Mouse (Mus musculus) limb, embryonic 15.5 days (tissue): Measurements from ENCODE around the gene Ilkap. TPM values are rescaled to one million over a fixed set of nuclear protein-coding genes. Genes with fewer than 3 reads are reported as not detected.
A peak's percentile ranks its signal among the peaks of the same experiment; 100 is the strongest.

ENCODE experiments used
- ATAC-seq: fragments of 200-750 bp; cut with Nextera tagmentation; 2 replicates; pipeline ENCODE4 v1.8.0; 2017; ENCODE audit warnings: low read depth, moderate TSS enrichment; ENCODE audit not compliant: insufficient number of reproducible peaks, low FRiP score, low TSS enrichment
- H3K27ac ChIP-seq: fragments of 300-500 bp; sonication (generic); 2 replicates; pipeline ENCODE4 v1.5.1; 2015; ENCODE audit warnings: moderate library complexity, mild to moderate bottlenecking, inconsistent platforms
- H3K27me3 ChIP-seq: fragments of 300-500 bp; sonication (generic); 2 replicates; pipeline ENCODE4 v1.6.1; 2015; ENCODE audit warnings: inconsistent platforms
- H3K36me3 ChIP-seq: fragments of 300-500 bp; sonication (generic); 2 replicates; pipeline ENCODE4 v1.6.1; 2015; ENCODE audit warnings: inconsistent platforms
- H3K4me1 ChIP-seq: fragments of 300-500 bp; sonication (generic); 2 replicates; pipeline ENCODE4 v1.6.1; 2015; ENCODE audit warnings: inconsistent platforms
- H3K4me2 ChIP-seq: fragments of 300-500 bp; sonication (generic); 2 replicates; pipeline ENCODE4 v1.6.1; 2015; ENCODE audit warnings: mild to moderate bottlenecking, inconsistent platforms
- H3K4me3 ChIP-seq: fragments of 300-500 bp; sonication (generic); 2 replicates; pipeline ENCODE4 v1.5.1; 2015; ENCODE audit warnings: mild to moderate bottlenecking, inconsistent platforms
- H3K9ac ChIP-seq: fragments of 300-500 bp; sonication (generic); 2 replicates; pipeline ENCODE4 v1.6.1; 2015; ENCODE audit warnings: inconsistent platforms
- H3K9me3 ChIP-seq: fragments of 300-500 bp; sonication (generic); 2 replicates; pipeline ENCODE4 v1.6.1; 2016; ENCODE audit warnings: inconsistent platforms
- WGBS: fragments of 180-500 bp; shearing (Covaris S2); methylation state at CpG from one replicate; pipeline ENCODE4 v1.1.7; 2015; 5-methylcytosine and 5-hydroxymethylcytosine counted together
- polyA plus RNA-seq: library from polyadenylated mRNA; unstranded; fragments of >200 nt; fragmentation: Nextera tagmentation; extraction: Ambion mirVana; gene quantifications from 2 replicates; pipeline ENCODE4 v1.2.1, GENCODE M21; 2015

The Ilkap gene
- 143 and 155 TPM in 2 replicates for polyA plus RNA-seq

DNA sequence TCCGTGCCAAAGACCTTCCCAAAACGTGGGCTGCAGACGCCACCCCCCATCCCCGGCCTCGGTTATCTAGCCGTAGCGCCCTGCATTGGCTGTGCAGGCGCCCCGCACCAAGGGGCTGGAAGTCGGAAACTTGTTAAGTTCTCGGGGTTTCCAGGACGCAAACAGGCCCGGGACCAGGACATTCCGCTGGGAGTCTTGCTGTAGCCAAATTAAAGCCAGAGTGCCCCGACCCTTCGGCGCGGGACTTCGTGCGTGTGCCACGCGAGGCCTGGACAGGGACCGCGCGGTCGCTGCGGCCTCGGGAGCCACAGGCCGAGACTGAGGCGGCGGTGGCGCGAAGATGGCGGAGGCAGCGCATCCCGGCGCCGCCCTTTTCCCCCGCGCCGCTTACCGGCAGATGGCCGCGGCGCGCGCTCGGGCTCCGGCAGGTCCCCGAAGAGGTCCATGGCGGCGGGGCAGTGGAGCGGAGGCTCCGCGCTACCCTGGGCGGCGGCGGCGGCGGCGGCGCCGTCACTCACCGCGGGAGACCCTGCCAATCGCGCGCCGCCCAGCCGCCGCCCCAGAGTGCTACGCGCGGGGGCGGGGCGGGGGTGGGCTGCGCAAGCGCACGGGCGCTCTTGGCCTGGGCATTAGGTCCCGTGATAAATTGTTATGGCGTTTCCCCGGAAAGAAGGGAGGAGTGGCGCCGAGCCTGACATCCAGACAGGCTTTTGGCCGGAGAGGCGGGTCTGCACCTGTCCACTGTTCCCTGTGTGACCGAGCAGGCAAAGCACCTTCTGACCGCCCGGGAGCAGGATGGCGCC is at the start of gene Ilkap:
TSS of gene Ilkap (minus strand) at position 556 of the 803 bp plus-strand sequence.
- Histone ChIP-seq H3K9me3 (no peaks in the 10 kb centered on the region), H3K4me3 (peak within 1 kb of the TSS; percentile 89), H3K4me1 (peaks cover 18% of the 10 kb centered on the region), H3K4me2 (peak within 1 kb of the TSS; percentile 69), H3K9ac (peak within 1 kb of the TSS; percentile 97), H3K27me3 (no peaks in the 10 kb centered on the region), H3K36me3 (peaks cover 8% of the 10 kb centered on the region; the same call in 1 of the 2 replicates), H3K27ac (peak within 1 kb of the TSS; percentile 90)
- WGBS = 0% methylated on average over 67 of the region's 91 CpGs
- ATAC-seq = peak; percentile 92

DNA sequence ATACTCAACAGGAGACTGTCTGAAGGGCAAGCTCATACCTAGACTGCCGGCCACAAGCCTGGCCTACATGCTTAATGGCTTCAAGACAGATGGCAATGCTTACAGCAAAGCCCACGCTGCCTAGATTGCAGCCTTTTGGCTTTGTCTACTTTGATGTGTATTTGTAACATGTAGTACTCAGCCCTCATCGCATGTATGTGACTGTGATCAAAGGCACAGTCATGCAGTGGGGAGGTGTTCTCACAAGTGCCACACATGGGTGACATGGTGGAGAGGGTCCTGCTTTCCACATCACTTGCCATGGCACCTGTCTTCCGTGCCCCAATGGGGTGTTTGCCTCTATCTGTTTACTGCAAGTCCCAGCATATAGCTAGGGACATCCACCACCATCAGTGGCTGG is 47.9 kb upstream of the Ilkap start:
- Histone ChIP-seq H3K27ac (peak overlapping the region; percentile 78), H3K4me1 (peaks cover 28% of the 10 kb centered on the region), H3K36me3 (peaks cover 43% of the 10 kb centered on the region), H3K9ac (no peak overlapping the region), H3K9me3 (no peaks in the 10 kb centered on the region), H3K27me3 (no peaks in the 10 kb centered on the region), H3K4me2 (no peak overlapping the region), H3K4me3 (no peak overlapping the region)
- 79% methylated on average over 4 of the region's 4 CpGs for WGBS
- no peak for ATAC-seq

DNA sequence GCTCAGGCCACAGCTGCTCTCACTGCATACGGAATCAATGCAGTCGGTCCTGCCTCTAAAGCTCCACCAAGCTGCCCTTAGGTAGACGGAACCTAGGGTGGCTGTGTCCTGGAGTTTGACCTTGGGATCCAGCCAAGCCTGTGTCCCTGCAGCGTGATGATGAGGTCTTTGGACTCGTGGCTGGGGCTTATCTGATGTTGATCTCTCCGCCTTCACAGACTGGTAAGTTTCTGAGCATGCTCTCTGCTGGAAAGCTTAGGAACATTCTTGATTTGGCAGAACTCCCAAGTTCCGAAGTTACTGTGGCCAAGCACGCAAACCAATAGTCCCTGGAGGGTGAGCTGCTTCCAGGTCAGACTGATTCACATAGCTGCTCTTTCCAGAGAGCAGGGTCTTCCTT is 47.4 kb upstream of the Ilkap start:
- ATAC-seq = 0 out of 2 replicates have a peak, but pooled peaks have one; percentile 23
- Histone ChIP-seq H3K9me3 (no peaks in the 10 kb centered on the region), H3K4me2 (no peak overlapping the region), H3K27me3 (no peaks in the 10 kb centered on the region), H3K4me3 (no peak overlapping the region), H3K27ac (peak overlapping the region; percentile 78), H3K9ac (no peak overlapping the region), H3K4me1 (peaks cover 26% of the 10 kb centered on the region), H3K36me3 (peaks cover 44% of the 10 kb centered on the region)
- WGBS = 53% methylated on average over 8 of the region's 8 CpGs

DNA sequence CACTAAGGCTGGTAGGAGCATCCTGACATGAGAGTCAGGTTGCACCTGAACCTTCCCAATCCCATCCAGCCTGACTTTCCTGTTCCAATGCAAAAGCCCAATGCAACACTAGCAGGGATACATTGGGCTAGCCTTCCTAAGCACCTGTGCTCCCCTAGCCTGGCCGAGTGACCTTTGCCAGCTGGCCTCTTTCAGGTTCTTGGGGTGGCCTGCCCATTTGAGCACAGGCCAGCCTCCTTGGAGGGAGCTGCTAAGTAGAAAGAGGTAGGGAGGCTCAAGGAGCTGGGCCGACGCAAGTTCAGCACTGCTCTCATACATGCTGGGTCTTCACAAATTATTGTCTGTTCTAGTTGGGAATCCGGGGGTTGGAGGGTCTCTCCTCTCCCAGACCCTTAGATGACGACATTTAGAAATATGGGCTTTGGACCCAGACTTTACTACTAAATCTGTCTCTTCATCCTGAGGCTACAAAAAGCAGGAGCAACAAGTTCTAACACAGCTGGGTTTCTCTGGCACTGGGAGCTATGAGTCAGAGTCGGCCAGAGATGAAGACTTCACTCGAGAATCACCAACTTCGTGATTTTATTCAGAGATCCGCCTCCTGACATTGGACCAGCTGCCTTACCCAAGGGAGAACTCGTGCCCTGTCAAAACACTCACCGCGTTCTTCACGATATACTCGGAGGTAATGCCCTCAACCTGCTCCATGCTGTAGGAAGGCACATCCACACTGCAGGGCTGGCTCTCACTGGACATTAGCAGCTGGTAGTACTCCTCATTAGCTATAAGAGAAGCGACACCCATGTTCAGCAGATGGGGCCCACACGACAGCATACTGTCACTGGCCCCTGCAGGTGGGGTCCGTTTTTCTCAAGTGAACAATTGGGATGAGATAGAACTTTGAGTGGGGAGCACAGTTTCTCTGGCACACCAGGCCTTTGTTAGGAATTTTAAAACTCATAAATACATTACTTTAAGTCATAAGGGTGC is 46.5 kb upstream of the Ilkap start:
- peaks cover 26% of the 10 kb centered on the region for H3K4me1 ChIP-seq
- H3K27me3 ChIP-seq = no peaks in the 10 kb centered on the region
- ATAC-seq = no peak
- 80% methylated on average over 17 of the region's 17 CpGs for WGBS
- H3K4me3 ChIP-seq = no peak overlapping the region
- H3K9me3 ChIP-seq = no peaks in the 10 kb centered on the region
- H3K36me3 ChIP-seq = peaks cover 41% of the 10 kb centered on the region
- H3K9ac ChIP-seq = no peak overlapping the region
- H3K4me2 ChIP-seq = no peak overlapping the region
- peak overlapping the region; percentile 78 for H3K27ac ChIP-seq

DNA sequence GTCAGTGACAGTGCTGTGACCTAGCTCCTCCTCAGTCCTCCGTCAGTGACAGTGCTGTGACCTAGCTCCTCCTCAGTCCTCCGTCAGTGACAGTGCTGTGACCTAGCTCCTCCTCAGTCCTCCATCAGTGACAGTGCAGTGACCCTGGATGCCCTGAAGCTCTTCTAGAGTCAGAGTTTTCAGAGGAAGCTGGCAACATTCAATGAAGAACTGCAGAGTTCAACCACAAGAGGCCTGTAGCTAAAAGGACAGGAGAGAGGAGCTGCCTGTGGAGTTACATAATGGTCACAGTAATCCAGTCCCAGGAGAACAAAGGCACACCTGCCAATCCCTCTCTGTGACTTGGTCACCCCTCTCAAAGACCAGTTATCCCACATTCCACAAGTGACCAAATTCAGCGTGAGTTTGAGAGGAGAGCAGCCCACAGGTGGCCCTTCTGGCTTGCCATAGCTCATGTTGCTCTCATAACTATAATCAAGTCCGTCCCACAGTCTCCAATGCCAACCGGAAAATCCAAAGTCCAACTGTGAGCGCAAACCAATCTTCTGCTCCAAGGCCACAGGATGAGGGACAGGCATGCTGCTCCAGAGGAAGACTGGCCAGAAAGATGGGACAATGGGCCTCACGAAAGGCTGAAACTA is 43.9 kb upstream of the Ilkap start:
- Histone ChIP-seq H3K27ac (no peak overlapping the region), H3K4me2 (no peak overlapping the region), H3K9me3 (no peaks in the 10 kb centered on the region), H3K27me3 (no peaks in the 10 kb centered on the region), H3K4me3 (no peak overlapping the region), H3K9ac (no peak overlapping the region), H3K4me1 (peaks cover 26% of the 10 kb centered on the region), H3K36me3 (peaks cover 29% of the 10 kb centered on the region)
- ATAC-seq = no peak
- WGBS = 75% methylated on average over 6 of the region's 7 CpGs

DNA sequence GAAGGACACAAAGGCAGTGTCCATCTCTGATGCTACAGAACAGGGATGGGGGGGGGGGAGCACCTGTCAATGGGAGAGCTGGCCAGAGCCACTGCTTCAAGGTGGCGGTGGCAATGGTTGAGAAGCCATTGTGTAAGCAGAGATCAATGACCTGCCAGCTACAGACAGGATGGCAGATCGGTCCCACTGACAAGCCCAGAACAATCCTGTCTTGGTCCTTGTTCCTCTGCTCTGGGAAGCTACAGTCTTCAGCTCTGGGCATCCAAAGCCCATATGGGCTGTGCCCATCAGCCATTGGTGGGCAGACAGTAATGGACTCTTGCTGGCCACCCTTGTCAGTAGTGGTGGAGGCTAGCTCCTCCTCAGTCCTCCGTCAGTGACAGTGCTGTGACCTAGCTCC is 43.2 kb upstream of the Ilkap start:
- H3K27ac ChIP-seq = no peak overlapping the region
- H3K4me2 ChIP-seq = no peak overlapping the region
- peaks cover 25% of the 10 kb centered on the region for H3K36me3 ChIP-seq
- ATAC-seq = no peak
- no peaks in the 10 kb centered on the region for H3K27me3 ChIP-seq
- H3K4me3 ChIP-seq = no peak overlapping the region
- no peak overlapping the region for H3K9ac ChIP-seq
- H3K4me1 ChIP-seq = peaks cover 25% of the 10 kb centered on the region
- 92% methylated on average over 3 of the region's 3 CpGs for WGBS
- no peaks in the 10 kb centered on the region for H3K9me3 ChIP-seq

DNA sequence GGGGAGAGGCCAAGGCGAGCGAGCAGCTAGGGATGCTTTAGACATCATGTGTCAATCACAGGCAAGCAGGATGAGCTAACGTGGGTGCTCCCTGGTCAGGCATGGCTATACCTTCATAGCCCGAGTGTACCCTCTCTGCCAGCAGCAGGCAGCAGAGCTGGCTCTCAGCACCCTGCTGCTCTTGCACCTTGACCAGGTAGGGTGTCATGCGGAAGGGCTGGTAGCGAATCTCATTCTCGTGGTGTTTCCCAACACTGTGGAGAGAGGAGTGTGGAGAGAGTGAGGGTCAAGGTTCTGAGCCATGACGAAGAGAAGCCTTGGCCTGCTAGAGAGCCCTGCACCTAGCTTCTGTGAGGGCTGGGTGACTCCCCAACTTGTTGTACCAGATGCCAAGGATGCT is 41.2 kb upstream of the Ilkap start:
- ATAC-seq = no peak
- H3K4me1 ChIP-seq = peaks cover 22% of the 10 kb centered on the region
- H3K9ac ChIP-seq = no peak overlapping the region
- no peak overlapping the region for H3K27ac ChIP-seq
- H3K36me3 ChIP-seq = peaks cover 27% of the 10 kb centered on the region
- no peak overlapping the region for H3K4me3 ChIP-seq
- H3K9me3 ChIP-seq = no peaks in the 10 kb centered on the region
- no peaks in the 10 kb centered on the region for H3K27me3 ChIP-seq
- WGBS = 81% methylated on average over 8 of the region's 8 CpGs
- H3K4me2 ChIP-seq = no peak overlapping the region

DNA sequence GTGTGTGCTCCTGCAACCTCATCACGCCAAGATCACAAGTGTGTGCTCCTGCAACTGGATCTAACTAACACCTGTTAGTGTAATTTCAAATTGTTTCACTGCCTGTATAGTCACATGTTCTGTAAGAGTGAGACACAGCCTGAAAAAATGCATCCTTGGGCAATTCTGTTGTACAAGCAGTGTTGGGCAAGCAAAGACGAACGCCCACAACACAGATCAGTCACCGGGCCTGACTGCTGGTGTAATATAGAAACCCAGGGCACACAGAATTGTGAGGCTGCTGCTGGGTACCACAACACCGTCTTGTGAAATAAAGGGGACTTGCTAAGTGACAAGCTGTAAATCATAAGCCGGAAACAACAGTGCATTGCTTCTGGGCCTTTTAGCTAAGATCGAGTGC is 39.0 kb upstream of the Ilkap start:
- Histone ChIP-seq H3K4me2 (no peak overlapping the region), H3K27me3 (no peaks in the 10 kb centered on the region), H3K9ac (no peak overlapping the region), H3K27ac (no peak overlapping the region), H3K36me3 (peaks cover 32% of the 10 kb centered on the region), H3K4me3 (no peak overlapping the region), H3K9me3 (no peaks in the 10 kb centered on the region), H3K4me1 (peaks cover 17% of the 10 kb centered on the region)
- 67% methylated on average over 7 of the region's 7 CpGs for WGBS
- no peak for ATAC-seq

DNA sequence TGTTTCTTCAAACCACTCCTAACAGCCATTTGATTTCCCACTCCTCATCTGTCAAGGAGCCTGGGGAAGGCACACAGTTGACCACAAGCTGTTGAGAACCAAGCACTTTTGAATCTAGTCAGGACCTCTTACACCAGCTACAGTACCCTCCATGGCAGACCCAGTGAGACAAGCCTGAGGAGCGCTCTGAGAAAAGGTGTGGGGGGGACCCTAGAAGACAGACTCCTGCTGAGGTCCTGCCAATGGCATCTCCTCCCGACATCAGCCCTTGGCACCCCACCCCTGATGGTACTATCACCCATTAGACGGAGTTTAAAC is 38.4 kb upstream of the Ilkap start:
- H3K4me2 ChIP-seq = no peak overlapping the region
- no peak overlapping the region for H3K4me3 ChIP-seq
- peaks cover 35% of the 10 kb centered on the region for H3K36me3 ChIP-seq
- H3K9me3 ChIP-seq = no peaks in the 10 kb centered on the region
- peak overlapping the region; percentile 81; the same call in 1 of the 2 replicates for H3K27ac ChIP-seq
- WGBS = 86% methylated on average over 3 of the region's 3 CpGs
- ATAC-seq = no peak
- H3K4me1 ChIP-seq = peaks cover 17% of the 10 kb centered on the region
- no peak overlapping the region for H3K9ac ChIP-seq
- no peaks in the 10 kb centered on the region for H3K27me3 ChIP-seq

DNA sequence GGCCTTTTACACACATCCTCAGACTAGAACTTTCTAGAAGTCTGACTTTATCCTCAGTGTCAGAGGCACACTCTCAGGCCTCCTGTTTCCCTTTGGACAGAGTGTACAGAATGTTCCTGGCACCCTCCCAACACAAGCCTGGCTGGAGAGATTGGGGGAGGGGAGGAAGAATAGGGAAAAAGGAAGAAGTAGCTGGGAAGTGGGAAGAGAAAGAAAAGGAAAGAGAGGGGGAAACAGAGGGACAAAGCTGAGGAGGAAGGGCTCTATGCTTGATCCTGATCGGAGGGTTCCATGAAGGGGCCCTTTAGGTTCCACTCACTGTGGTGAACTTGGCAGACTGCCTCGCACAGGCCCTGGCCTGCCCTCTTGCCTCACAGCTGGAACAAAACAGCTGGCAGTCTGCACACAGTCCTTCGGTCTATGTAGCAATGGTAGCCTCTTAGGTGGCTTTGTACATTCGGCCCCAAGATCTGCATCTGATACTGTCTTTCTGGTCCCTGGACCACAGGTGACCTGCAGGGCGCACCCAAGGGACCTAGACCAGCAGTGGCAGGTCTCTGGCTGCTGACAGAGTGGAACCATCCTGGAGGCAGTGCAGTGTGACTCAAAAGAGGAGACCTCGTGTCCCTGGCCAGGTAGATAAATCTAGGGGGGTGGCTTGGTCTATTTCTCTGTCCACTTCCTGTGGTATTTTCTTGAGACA is 37.9 kb upstream of the Ilkap start:
- H3K4me1 ChIP-seq = peaks cover 17% of the 10 kb centered on the region
- H3K27me3 ChIP-seq = no peaks in the 10 kb centered on the region
- H3K4me2 ChIP-seq = no peak overlapping the region
- no peak overlapping the region for H3K4me3 ChIP-seq
- H3K36me3 ChIP-seq = peaks cover 31% of the 10 kb centered on the region
- peak; percentile 54 for ATAC-seq
- peak overlapping the region; percentile 81 for H3K27ac ChIP-seq
- 42% methylated on average over 6 of the region's 6 CpGs for WGBS
- no peak overlapping the region for H3K9ac ChIP-seq
- no peaks in the 10 kb centered on the region for H3K9me3 ChIP-seq

DNA sequence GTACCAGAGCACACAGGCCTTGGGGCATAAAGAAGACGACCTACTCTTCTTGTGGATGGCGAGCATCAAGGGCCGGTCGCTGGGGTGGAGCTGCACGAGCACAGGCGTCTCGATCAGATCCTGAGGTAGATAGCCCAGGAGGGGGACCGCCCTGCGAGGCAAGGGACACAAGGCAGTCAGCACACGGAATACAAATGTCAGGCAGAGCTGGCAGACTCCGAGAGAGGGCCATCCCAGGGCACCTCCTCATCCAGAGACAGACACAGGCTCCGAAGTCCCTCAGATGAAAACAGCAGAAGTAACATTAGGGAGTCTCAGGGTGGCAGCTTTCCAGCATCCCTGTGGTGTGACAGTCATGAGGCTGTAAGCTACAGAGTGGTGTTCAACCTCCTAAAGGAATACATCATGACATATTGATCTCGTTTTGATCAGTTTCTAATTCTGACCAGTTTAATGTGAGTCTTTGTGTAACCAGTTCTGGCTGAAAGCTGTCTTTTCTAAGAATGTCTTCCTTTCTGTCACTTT is 37.1 kb upstream of the Ilkap start:
- 82% methylated on average over 13 of the region's 13 CpGs for WGBS
- ATAC-seq = no peak
- no peak overlapping the region for H3K9ac ChIP-seq
- peaks cover 33% of the 10 kb centered on the region for H3K36me3 ChIP-seq
- no peaks in the 10 kb centered on the region for H3K9me3 ChIP-seq
- no peak overlapping the region for H3K4me3 ChIP-seq
- H3K4me1 ChIP-seq = peaks cover 17% of the 10 kb centered on the region
- H3K27ac ChIP-seq = peak overlapping the region; percentile 81
- H3K4me2 ChIP-seq = no peak overlapping the region
- no peaks in the 10 kb centered on the region for H3K27me3 ChIP-seq
